Mouse (Mus musculus) heart, adult 2 months (tissue): ENCODE results near the gene Ehbp1l1. TPM values are rescaled to one million over a fixed set of nuclear protein-coding genes. Genes with fewer than 3 reads are reported as not detected.

ENCODE experiments used
- DNase-seq, 2 experiments: peaks; one replicate each; pipeline ENCODE4 v3.0.0; 2021
- H3K27ac ChIP-seq: fragments of 200-600 bp; 2 replicates; pipeline ENCODE4 v1.8.1; 2022
- H3K27me3 ChIP-seq: fragments of 200-500 bp; 2 replicates; pipeline ENCODE4 v1.6.1; 2012; ENCODE audit warnings: mild to moderate bottlenecking, low read length, inconsistent platforms, mixed read lengths; ENCODE audit not compliant: control insufficient read depth, insufficient read depth
- H3K36me3 ChIP-seq: fragments of 200-500 bp; 2 replicates; pipeline ENCODE4 v1.6.1; 2012; ENCODE audit warnings: low read length, inconsistent platforms; ENCODE audit not compliant: control insufficient read depth, insufficient read depth
- H3K4me1 ChIP-seq: fragments of 200-500 bp; 2 replicates; pipeline ENCODE4 v1.6.1; 2011; ENCODE audit warnings: low read length; ENCODE audit not compliant: control insufficient read depth, insufficient read depth
- H3K4me3 ChIP-seq: fragments of 200-600 bp; 2 replicates; pipeline ENCODE4 v1.8.1; 2022
- H3K79me2 ChIP-seq: fragments of 200-500 bp; replicated peaks from 2 replicates; pipeline ENCODE4 v1.6.1; 2012; ENCODE audit warnings: mild to moderate bottlenecking, inconsistent platforms, low read length, moderate library complexity, mixed read lengths; ENCODE audit not compliant: control insufficient read depth, insufficient read depth
- H3K9ac ChIP-seq: fragments of 200-500 bp; 2 replicates; pipeline ENCODE4 v1.6.1; 2012; ENCODE audit warnings: low read depth, mild to moderate bottlenecking, control low read depth, inconsistent platforms, low read length, mixed read lengths
- CTCF ChIP-seq: fragments of 200-600 bp; IDR thresholded peaks from 2 replicates; pipeline ENCODE4 v1.8.1; 2022; ENCODE audit warnings: antibody characterized with exemption, mild to moderate bottlenecking, moderate library complexity
- EP300 ChIP-seq: fragments of 200-500 bp; IDR thresholded peaks from 2 replicates; pipeline ENCODE4 v1.6.1; 2011; ENCODE audit warnings: low read depth, low read length, control low read depth; ENCODE audit not compliant: insufficient read depth
- POLR2A ChIP-seq: fragments of 200-500 bp; IDR thresholded peaks from 2 replicates; pipeline ENCODE4 v1.6.1; 2011; ENCODE audit warnings: mild to moderate bottlenecking, low read depth, low read length, control low read depth; ENCODE audit not compliant: insufficient read depth
- WGBS: fragments of 180-500 bp; shearing (Covaris S2); methylation state at CpG from one replicate; pipeline ENCODE4 v1.1.7; 2018; 5-methylcytosine and 5-hydroxymethylcytosine counted together
- intact Hi-C: fragments of 180-260 bp; cut with DNase I; formaldehyde crosslinking; loops from one replicate; pipeline ENCODE4 v1.15.1; 2025
- polyA plus RNA-seq: library from polyadenylated mRNA; depleted of rRNA; stranded (reverse); fragments of >200 nt; gene quantifications from 2 replicates; pipeline ENCODE4 v1.2.3, GENCODE M21; 2012
- total RNA-seq, 2 experiments: library from RNA; stranded (reverse); gene quantifications; 2 replicates each; pipeline ENCODE4 v1.2.3; 2021

The Ehbp1l1 gene
- total and polyA plus RNA-seq, 3 experiments = 100 to 137 (median 128) TPM

DNA sequence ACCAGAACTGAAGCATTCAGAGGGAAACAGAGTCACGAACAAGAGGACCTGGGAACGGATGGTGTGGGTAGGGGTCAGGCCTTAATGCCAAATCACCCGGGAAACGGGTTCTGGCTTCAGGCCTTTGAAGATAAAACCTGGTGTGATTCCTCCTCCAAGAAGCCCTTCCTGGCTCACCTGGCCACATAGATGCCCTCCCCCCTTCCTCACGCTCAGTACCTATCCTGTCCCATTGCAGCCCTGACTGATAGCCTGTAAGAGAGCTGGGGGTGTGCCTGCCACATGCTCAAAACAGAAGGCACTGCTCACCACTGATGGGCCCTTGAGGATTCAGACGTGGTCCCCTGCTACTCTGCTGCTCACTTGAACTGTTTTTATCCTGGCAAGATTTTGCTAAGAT, 32.3 kb downstream of the Ehbp1l1 start:
- TF ChIP-seq CTCF (no peak), POLR2A (no peak), EP300 (no peak)
- H3K4me3 ChIP-seq = peak overlapping the region; percentile 94
- H3K9ac ChIP-seq = peak overlapping the region; percentile 56; the same call in 1 of the 2 replicates
- peaks cover 13% of the 10 kb centered on the region for H3K4me1 ChIP-seq
- intact Hi-C loops = loop anchor here (2.0 kb wide), 1 partner anchor 19 kb away; no protein-coding TSS in a partner anchor
- 55% methylated on average over 6 of the region's 6 CpGs for WGBS
- H3K79me2 ChIP-seq = peaks cover 11% of the 10 kb centered on the region
- H3K27ac ChIP-seq = peak overlapping the region; percentile 97
- H3K36me3 ChIP-seq = no peaks in the 10 kb centered on the region; the same call in 1 of the 2 replicates
- DNase-seq = no peak
- H3K27me3 ChIP-seq = no peaks in the 10 kb centered on the region

DNA sequence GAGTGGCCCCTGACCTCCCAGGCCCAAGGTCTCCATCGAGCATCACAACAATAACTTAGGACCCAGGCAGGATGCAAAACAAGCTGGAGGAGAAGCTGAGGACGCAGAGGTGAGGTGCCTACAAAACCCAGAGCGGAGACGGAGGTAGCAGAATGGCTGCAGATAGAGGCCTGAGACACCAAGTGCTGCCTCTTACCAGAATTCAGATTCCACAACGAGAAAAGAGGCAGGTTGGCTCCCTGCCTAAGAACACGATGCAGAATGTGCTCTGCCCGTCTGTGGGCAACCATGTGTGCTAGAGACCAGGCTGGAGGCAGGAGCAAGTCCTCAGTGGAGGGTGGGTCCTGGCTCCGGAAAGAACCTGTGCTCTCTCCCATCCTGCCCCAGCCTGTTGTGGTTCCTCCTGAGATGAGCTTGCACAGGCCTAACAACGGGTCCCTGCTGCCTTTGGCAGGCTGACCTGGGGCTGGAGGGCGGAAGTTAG, 33.2 kb downstream of the Ehbp1l1 start:
- WGBS = 18% methylated on average over 10 of the region's 10 CpGs
- Histone ChIP-seq H3K79me2 (peaks cover 11% of the 10 kb centered on the region), H3K4me3 (peak overlapping the region; percentile 94), H3K9ac (peak overlapping the region; percentile 56), H3K27me3 (no peaks in the 10 kb centered on the region), H3K4me1 (peaks cover 13% of the 10 kb centered on the region), H3K36me3 (no peaks in the 10 kb centered on the region; the same call in 1 of the 2 replicates), H3K27ac (peak overlapping the region; percentile 97)
- intact Hi-C loops = loop anchor here (1.0 to 2.0 kb wide), 2 partner anchors 20 to 34 kb away; no protein-coding TSS in a partner anchor
- DNase-seq = peak; percentile 36 to 52
- TF ChIP-seq EP300 (no peak), CTCF (no peak), POLR2A (peak; percentile 13; the same call in 1 of the 2 replicates)

- TF ChIP-seq POLR2A (0 out of 2 replicates have a peak, but pooled peaks have one; percentile 33), EP300 (peak; percentile 60; the same call in 1 of the 2 replicates), CTCF (no peak)
- Histone ChIP-seq H3K27ac (peak overlapping the region; percentile 97), H3K79me2 (peaks cover 11% of the 10 kb centered on the region), H3K9ac (peak overlapping the region; percentile 78), H3K27me3 (no peaks in the 10 kb centered on the region), H3K36me3 (no peaks in the 10 kb centered on the region; the same call in 1 of the 2 replicates), H3K4me1 (peaks cover 17% of the 10 kb centered on the region), H3K4me3 (peak overlapping the region; percentile 94)
- 19% methylated on average over 10 of the region's 10 CpGs for WGBS
- intact Hi-C loops = loop anchor here (1.0 to 2.0 kb wide), 2 partner anchors 21 to 35 kb away; no protein-coding TSS in a partner anchor
- peak; percentile 79 to 88 for DNase-seq
These were observed 33.8 kb downstream of the Ehbp1l1 start for GRCm38 (mm10) chr19:5692086-5692912.

DNA sequence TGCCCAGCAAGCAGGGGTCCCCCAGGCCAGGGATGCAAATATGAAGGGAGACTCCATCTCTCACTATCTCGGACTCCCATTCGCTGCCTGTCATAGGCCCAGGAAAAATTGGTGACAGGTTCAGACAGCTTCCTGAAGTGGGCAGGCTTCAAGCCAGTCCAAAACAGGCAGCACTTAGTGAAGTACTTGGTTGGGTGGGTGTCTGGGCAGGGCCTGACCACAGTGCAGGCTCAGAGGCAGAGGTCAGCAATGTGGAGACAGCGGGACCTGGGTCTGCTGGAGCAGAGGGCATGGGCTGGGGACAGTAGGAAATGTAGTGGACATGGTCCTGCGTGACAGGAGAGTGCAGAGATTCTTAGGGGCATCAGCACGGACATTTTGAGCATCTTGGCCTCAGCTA, 34.5 kb downstream of the Ehbp1l1 start:
- Histone ChIP-seq H3K27me3 (no peaks in the 10 kb centered on the region), H3K9ac (peak overlapping the region; percentile 78), H3K36me3 (no peaks in the 10 kb centered on the region; the same call in 1 of the 2 replicates), H3K4me3 (peak overlapping the region; percentile 94), H3K4me1 (peaks cover 17% of the 10 kb centered on the region), H3K27ac (peak overlapping the region; percentile 97), H3K79me2 (peaks cover 11% of the 10 kb centered on the region)
- intact Hi-C loops = loop anchor here (2.0 kb wide), 1 partner anchor 55 kb away; the partner anchor contains the start of gene Rela
- DNase-seq = peak in 1 of 2 experiments; percentile 50
- 18% methylated on average over 5 of the region's 5 CpGs for WGBS
- TF ChIP-seq POLR2A = peak; percentile 10; the same call in 1 of the 2 replicates
- TF ChIP-seq EP300 = no peak

- TF ChIP-seq EP300 = no peak
- no peak for TF ChIP-seq CTCF
- no peak for TF ChIP-seq POLR2A
- Histone ChIP-seq H3K27me3 (no peaks in the 10 kb centered on the region), H3K9ac (peak overlapping the region; percentile 78), H3K79me2 (peaks cover 11% of the 10 kb centered on the region), H3K4me1 (peaks cover 17% of the 10 kb centered on the region), H3K36me3 (no peaks in the 10 kb centered on the region; the same call in 1 of the 2 replicates), H3K27ac (peak overlapping the region; percentile 97), H3K4me3 (peak overlapping the region; percentile 94)
- intact Hi-C loops = loop anchor here (2.0 kb wide), 1 partner anchor 54 kb away; the partner anchor contains the start of gene Rela
- DNase-seq = peak in 1 of 2 experiments; percentile 47
- 17% methylated on average over 15 of the region's 15 CpGs for WGBS
These were observed 35.8 kb downstream of the Ehbp1l1 start for GRCm38 (mm10) chr19:5690343-5690735.
